Mouse (Mus musculus): Measurements from ENCODE around the gene Gm26992. TPM values are rescaled to one million over a fixed set of nuclear protein-coding genes. Genes with fewer than 3 reads are reported as not detected.
"Not testable (repeated sequence)": the region's sequence is repeated elsewhere in the genome, so short reads cannot be mapped to it uniquely, and the experiment has no call there.

The Gm26992 gene
- polyA plus RNA-seq, 1 experiment = not detected

DNA sequence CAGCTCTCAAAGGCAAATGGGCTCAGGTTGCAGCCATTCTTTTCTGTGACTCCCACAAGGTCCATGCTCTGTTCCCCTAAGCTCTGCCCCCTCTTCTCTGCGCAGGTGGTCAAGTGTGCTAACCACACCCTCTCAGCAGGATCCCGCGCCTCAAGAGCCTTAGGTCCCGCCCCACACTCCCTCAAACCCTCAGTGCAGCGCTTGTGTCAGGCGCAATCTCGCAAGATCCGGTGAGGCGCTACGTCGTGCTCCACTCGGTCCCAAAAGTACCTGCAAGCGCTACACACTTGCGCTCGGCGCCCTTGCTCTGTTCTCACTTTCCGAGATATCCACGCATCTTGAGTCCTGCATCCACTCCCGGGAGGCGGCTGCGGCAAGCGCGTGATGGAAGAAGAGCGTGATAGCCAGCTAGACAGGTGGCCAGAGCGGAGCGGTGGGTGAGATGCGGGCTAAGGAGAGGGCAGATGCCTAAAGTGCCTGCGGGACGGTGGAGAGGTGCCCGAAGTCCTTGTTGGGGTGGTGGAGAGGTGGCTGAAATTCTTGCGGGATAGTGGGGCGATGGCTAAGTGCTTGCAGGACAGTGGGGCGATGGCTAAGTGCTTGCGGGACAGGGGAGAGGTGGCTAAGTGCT, 25.8 kb downstream of the Gm26992 start:
- no peak overlapping the region for H3K4me3 ChIP-seq (ENCODE audit: insufficient read depth, poor library complexity, severe bottlenecking)
- no peaks in the 10 kb centered on the region for H3K79me2 ChIP-seq (ENCODE audit: control insufficient read depth, insufficient read depth)
- no peaks in the 10 kb centered on the region for H3K36me3 ChIP-seq (ENCODE audit: control insufficient read depth, insufficient read depth)
- TF ChIP-seq MAX (IDR thresholded peaks at IDR 0.05) (no peak), FOSL1 (IDR thresholded peaks at IDR 0.05; ENCODE audit: insufficient read depth, low read length, poor library complexity, severe bottlenecking) (no peak), MYOG (IDR thresholded peaks at IDR 0.05; ENCODE audit: control insufficient read depth, extremely low read depth, insufficient read length) (no peak), CEBPB (IDR thresholded peaks at IDR 0.05; ENCODE audit: low read depth) (no peak), CTCF (IDR thresholded peaks at IDR 0.05; ENCODE audit: control insufficient read depth, insufficient read depth, insufficient read length) (no peak), USF1 (IDR thresholded peaks at IDR 0.05; ENCODE audit: low read depth) (no peak), MYOD1 (IDR thresholded peaks at IDR 0.05; ENCODE audit: control insufficient read depth, insufficient read length, low read depth) (no peak)
- H3ac ChIP-seq (ENCODE audit: control insufficient read depth, insufficient read length, low read depth) = no peak overlapping the region
- H3K27me3 ChIP-seq (ENCODE audit: control insufficient read depth, insufficient read depth, insufficient read length) = peaks cover 9% of the 10 kb centered on the region
- H3K79me3 ChIP-seq (ENCODE audit: low read depth) = no peaks in the 10 kb centered on the region

DNA sequence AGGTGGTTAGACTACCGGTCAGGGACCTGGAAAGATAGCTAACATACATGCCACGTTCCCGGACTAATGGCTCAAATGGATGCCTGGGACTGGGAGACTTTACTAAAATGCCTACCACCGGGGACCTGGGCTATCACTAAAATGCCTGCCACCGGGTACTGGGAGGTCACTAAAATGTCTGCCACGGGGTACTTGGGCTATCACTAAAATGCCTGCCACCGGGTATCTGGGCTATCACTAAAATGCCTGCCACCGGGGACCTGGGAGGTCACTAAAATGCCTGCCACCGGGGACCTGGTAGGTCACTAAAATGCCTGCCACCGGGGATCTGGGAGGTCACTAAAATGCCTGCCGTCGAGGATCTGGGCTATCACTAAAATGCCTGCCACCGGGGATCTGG, 26.6 kb downstream of the Gm26992 start:
- H3K36me3 ChIP-seq (ENCODE audit: control insufficient read depth, insufficient read depth); H3K79me2 ChIP-seq (ENCODE audit: control insufficient read depth, insufficient read depth); H3K79me3 ChIP-seq (ENCODE audit: low read depth); H3ac ChIP-seq (ENCODE audit: control insufficient read depth, insufficient read length, low read depth); H3K27me3 ChIP-seq (ENCODE audit: control insufficient read depth, insufficient read depth, insufficient read length); H3K4me3 ChIP-seq (ENCODE audit: insufficient read depth, poor library complexity, severe bottlenecking): not testable (repeated sequence)

DNA sequence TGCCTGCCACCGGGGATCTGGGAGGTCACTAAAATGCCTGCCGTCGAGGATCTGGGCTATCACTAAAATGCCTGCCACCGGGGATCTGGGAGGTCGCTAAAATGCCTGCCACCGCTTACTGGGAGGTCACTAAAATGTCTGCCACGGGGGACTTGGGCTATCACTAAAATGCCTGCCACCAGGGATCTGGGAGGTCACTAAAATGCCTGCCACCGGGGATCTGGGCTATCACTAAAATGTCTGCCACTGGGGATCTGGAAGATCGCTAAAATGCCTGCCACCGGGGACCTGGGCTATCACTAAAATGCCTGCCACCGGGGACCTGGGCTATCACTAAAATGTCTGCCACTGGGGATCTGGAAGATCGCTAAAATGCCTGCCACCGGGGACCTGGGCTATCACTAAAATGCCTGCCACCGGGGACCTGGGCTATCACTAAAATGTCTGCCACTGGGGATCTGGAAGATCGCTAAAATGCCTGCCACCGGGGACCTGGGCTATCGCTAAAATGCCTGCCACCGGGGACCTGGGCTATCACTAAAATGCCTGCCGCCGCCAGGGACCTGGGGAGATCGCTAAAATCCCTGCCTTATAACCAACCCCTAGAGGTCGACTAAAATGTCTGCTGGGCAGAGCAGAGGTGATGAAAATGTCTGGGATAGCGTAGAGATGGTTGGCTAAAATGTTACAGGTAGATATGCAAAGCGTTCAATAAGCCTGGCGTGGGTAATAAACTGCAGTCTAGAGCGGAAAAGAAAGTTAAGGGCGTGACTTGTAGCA, 27.3 kb downstream of the Gm26992 start:
- H3K4me3 ChIP-seq (ENCODE audit: insufficient read depth, poor library complexity, severe bottlenecking); H3K27me3 ChIP-seq (ENCODE audit: control insufficient read depth, insufficient read depth, insufficient read length); H3K79me3 ChIP-seq (ENCODE audit: low read depth); H3K36me3 ChIP-seq (ENCODE audit: control insufficient read depth, insufficient read depth); H3ac ChIP-seq (ENCODE audit: control insufficient read depth, insufficient read length, low read depth); H3K79me2 ChIP-seq (ENCODE audit: control insufficient read depth, insufficient read depth): not testable (repeated sequence)

DNA sequence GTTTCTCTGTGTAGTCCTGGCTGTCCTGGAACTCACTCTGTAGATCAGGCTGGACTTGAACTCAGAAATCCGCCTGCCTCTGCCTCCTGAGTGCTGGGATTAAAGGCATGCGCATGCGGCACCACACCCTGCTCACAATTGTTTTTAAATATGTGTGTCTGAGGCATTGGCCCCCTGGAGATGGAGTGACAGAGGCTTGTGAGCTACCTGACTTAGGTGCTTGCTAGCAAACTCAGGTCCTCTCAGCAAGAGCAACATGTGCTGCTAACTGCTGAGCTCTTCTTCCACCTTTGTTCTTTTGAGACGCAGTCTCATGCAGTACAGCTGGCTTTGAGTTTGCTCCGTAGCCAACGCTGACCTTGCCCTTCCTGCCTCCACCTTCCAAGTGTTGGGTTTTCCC, 31.0 kb downstream of the Gm26992 start:
- H3ac ChIP-seq (ENCODE audit: control insufficient read depth, insufficient read length, low read depth) = no peak overlapping the region
- H3K79me2 ChIP-seq (ENCODE audit: control insufficient read depth, insufficient read depth) = no peaks in the 10 kb centered on the region
- H3K79me3 ChIP-seq (ENCODE audit: low read depth) = no peaks in the 10 kb centered on the region
- H3K4me3 ChIP-seq (ENCODE audit: insufficient read depth, poor library complexity, severe bottlenecking) = no peak overlapping the region
- peaks cover 4% of the 10 kb centered on the region for H3K27me3 ChIP-seq (ENCODE audit: control insufficient read depth, insufficient read depth, insufficient read length)
- TF ChIP-seq MYOD1 (IDR thresholded peaks at IDR 0.05; ENCODE audit: control insufficient read depth, insufficient read length, low read depth) = no peak
- TF ChIP-seq USF1 (IDR thresholded peaks at IDR 0.05; ENCODE audit: low read depth) = no peak
- no peak for TF ChIP-seq FOSL1 (IDR thresholded peaks at IDR 0.05; ENCODE audit: insufficient read depth, low read length, poor library complexity, severe bottlenecking)
- no peak for TF ChIP-seq MAX (IDR thresholded peaks at IDR 0.05)
- no peak for TF ChIP-seq MYOG (IDR thresholded peaks at IDR 0.05; ENCODE audit: control insufficient read depth, extremely low read depth, insufficient read length)
- TF ChIP-seq CEBPB (IDR thresholded peaks at IDR 0.05; ENCODE audit: low read depth) = no peak
- no peaks in the 10 kb centered on the region for H3K36me3 ChIP-seq (ENCODE audit: control insufficient read depth, insufficient read depth)

DNA sequence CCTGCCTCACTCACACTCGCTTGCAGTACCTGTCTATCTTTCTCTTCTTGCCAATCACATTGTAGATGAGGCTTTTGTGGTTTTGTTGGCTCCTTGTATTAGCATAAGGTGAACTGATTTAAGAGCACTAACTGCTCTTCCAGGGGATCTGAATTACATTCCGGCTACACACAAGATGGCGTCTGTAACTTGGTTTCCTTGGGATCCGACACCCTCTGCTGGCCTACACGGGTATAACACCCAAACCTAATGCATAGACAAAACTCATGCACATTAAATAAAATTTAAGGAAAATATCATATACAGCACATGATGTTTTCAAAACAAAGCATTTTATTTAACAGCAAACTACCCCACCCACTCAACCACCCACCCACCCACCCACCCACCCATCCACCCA, 38.2 kb downstream of the Gm26992 start:
- TF ChIP-seq MAX (IDR thresholded peaks at IDR 0.05) (no peak), CTCF (IDR thresholded peaks at IDR 0.05; ENCODE audit: control insufficient read depth, insufficient read depth, insufficient read length) (no peak), USF1 (IDR thresholded peaks at IDR 0.05; ENCODE audit: low read depth) (no peak), FOSL1 (IDR thresholded peaks at IDR 0.05; ENCODE audit: insufficient read depth, low read length, poor library complexity, severe bottlenecking) (no peak)
- Histone ChIP-seq H3ac (ENCODE audit: control insufficient read depth, insufficient read length, low read depth) (no peak overlapping the region), H3K79me3 (ENCODE audit: low read depth) (no peaks in the 10 kb centered on the region), H3K36me3 (ENCODE audit: control insufficient read depth, insufficient read depth) (peaks cover 12% of the 10 kb centered on the region), H3K79me2 (ENCODE audit: control insufficient read depth, insufficient read depth) (no peaks in the 10 kb centered on the region), H3K4me3 (ENCODE audit: insufficient read depth, poor library complexity, severe bottlenecking) (no peak overlapping the region), H3K27me3 (ENCODE audit: control insufficient read depth, insufficient read depth, insufficient read length) (no peaks in the 10 kb centered on the region)

DNA sequence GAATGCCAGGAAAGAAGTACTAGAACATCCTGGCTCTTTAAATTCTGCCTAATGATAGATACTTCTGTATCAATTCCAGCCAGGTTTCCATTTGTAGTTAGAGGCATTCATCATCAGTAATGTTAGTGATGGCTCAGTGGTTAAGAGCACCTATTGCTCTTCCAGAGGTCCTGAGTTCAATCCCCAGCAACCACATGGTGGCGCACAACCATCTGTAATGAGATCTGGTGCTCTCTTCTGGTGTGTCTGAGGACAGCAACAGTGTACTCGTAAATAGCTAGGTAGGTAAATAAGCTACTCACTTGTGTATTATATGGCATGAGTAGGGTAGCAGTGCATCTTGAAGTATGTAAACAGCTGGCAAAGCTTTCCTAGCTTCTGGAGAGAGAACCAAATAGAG, 47.2 kb downstream of the Gm26992 start:
- Histone ChIP-seq H3K4me3 (ENCODE audit: insufficient read depth, poor library complexity, severe bottlenecking) (no peak overlapping the region), H3K79me2 (ENCODE audit: control insufficient read depth, insufficient read depth) (peaks cover 47% of the 10 kb centered on the region), H3ac (ENCODE audit: control insufficient read depth, insufficient read length, low read depth) (no peak overlapping the region), H3K27me3 (ENCODE audit: control insufficient read depth, insufficient read depth, insufficient read length) (no peaks in the 10 kb centered on the region), H3K36me3 (ENCODE audit: control insufficient read depth, insufficient read depth) (peaks cover 24% of the 10 kb centered on the region), H3K79me3 (ENCODE audit: low read depth) (peaks cover 27% of the 10 kb centered on the region)
- no peak for TF ChIP-seq MYOD1 (IDR thresholded peaks at IDR 0.05; ENCODE audit: control insufficient read depth, insufficient read length, low read depth)
- TF ChIP-seq USF1 (IDR thresholded peaks at IDR 0.05; ENCODE audit: low read depth) = no peak

All from C2C12 (cell line).